Mouse (Mus musculus) liver, adult 2 months (tissue): ENCODE results near the gene Pih1d2.

Experiments used
- CTCF ChIP-seq: fragments of 200-500 bp; IDR thresholded peaks from 2 replicates; pipeline ENCODE4 v1.5.1; 2011; ENCODE audit warnings: low read depth, low read length, control low read depth
- POLR2A ChIP-seq: fragments of 200-500 bp; IDR thresholded peaks from 2 replicates; pipeline ENCODE4 v1.6.1; 2011; ENCODE audit warnings: low read length, control low read depth; ENCODE audit not compliant: insufficient read depth; ENCODE audit errors: extremely low read depth

DNA sequence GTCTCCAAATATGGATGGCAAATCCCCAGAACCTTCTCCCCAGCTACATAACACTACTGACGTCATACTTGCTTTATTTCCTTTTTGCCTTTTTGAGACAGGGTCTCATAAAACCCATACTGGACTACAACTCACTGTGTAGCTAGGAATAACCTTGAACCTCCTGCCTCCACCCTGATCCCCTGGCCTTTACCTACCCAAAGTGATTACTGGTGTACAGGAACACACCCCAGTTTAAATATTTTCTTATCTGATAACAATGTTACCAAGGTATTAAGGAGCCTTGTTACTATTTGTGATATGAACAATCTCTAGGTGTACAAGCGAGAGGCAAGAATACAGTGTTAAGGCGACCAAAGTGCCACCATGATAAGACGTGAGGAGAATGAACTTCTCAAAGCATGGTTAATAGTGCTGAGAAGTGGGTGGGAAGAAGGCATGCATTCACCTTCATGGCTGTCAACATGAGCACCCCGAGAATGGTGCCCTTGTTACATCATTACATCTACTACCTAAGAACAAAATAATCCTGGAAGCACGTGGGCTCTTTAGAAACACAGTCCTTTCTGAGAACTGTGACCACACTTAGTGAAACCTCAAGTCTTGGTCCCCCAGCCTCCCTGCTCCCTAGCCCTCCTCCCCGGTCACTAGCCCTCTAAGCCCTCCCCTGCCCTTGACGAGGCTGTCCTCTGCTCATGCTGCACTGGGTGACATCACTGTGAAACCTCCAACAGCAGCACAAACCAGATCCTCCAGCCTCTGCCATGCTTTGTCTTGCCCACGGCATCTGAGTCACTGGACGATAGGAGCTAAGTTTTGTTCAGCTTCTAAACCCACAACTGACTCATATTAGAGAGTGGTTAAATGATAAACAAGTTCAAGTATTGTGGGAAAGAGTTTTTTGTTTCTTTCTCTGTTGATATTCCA lies 47.3 kb upstream of the Pih1d2 start:
- TF ChIP-seq CTCF (no peak), POLR2A (no peak)
